Mouse (Mus musculus): ENCODE results near the gene Spry2. TPM values are rescaled to one million over a fixed set of nuclear protein-coding genes. Genes with fewer than 3 reads are reported as not detected.

The Spry2 gene
- polyA plus RNA-seq, 1 experiment from 2014 or later = 20.8 TPM

- 91% methylated on average over 9 of the region's 9 CpGs for WGBS
- ATAC-seq (ENCODE audit: low FRiP score, low read depth) = no peak
Measured at GRCm38 (mm10) chr14:105886643-105887374, 9.8 kb downstream of the Spry2 start.

DNA sequence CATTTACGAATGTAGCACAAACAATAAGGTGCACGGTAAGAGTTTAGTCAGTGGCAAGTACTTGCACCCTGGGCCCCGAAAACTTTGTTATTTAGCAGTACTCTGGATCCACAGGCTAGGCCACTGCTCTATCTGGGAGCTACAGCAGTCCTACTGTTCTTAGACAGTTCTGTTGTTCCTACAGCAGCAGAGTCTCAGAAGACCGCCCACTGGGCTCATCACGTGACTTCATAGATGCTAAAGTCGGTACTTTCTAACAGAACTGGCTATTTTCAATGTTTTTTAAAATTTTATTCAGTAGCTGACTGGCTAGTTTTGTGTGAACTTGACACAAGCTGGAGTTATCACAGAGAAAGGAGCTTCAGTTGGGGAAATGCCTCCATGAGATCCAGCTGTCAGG, 11.4 kb downstream of the Spry2 start:
- ATAC-seq (ENCODE audit: low FRiP score, low read depth) = no peak
- WGBS = 86% methylated on average over 6 of the region's 6 CpGs
- Histone ChIP-seq H3K27me3 (replicated peaks) (no peaks in the 10 kb centered on the region), H3K4me1 (no peaks in the 10 kb centered on the region), H3K4me2 (replicated peaks) (no peak overlapping the region), H3K9ac (no peak overlapping the region), H3K36me3 (no peaks in the 10 kb centered on the region), H3K4me3 (no peak overlapping the region), H3K9me3 (no peaks in the 10 kb centered on the region), H3K27ac (no peak overlapping the region)

More at GRCm38 (mm10) chr14:105886643-105887374, 9.8 kb downstream of the Spry2 start:
- H3K36me3 ChIP-seq = no peaks in the 10 kb centered on the region
- H3K4me2 ChIP-seq (replicated peaks) = no peak overlapping the region
- H3K27me3 ChIP-seq (replicated peaks) = no peaks in the 10 kb centered on the region
- H3K27ac ChIP-seq = no peak overlapping the region
- no peaks in the 10 kb centered on the region for H3K9me3 ChIP-seq
- no peak overlapping the region for H3K4me3 ChIP-seq
- H3K9ac ChIP-seq = no peak overlapping the region
- no peaks in the 10 kb centered on the region for H3K4me1 ChIP-seq

DNA sequence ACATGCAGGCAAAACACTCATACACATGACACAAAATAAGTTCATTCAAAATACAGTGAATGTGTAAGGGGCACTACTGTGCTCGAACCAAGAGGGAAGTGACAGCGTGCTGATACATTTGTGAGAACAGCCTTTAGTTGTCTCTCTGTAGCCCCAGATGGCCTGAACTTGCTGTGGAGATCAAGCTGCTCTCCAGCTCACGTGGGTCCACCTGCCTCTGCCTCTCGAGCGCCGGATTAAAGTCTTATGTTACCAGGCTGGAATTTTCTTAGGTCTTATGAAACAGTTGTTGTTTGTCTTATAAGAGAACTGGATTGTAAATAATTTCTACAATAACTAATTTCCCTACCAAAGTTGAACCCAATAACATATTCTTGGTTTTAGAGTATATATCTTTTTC, 13.4 kb downstream of the Spry2 start:
- H3K4me2 ChIP-seq (replicated peaks) = no peak overlapping the region
- H3K9ac ChIP-seq = no peak overlapping the region
- no peak for ATAC-seq (ENCODE audit: low FRiP score, low read depth)
- H3K27ac ChIP-seq = no peak overlapping the region
- no peaks in the 10 kb centered on the region for H3K36me3 ChIP-seq
- no peaks in the 10 kb centered on the region for H3K4me1 ChIP-seq
- H3K9me3 ChIP-seq = no peaks in the 10 kb centered on the region
- H3K27me3 ChIP-seq (replicated peaks) = no peaks in the 10 kb centered on the region
- 92% methylated on average over 6 of the region's 6 CpGs for WGBS
- H3K4me3 ChIP-seq = no peak overlapping the region

DNA sequence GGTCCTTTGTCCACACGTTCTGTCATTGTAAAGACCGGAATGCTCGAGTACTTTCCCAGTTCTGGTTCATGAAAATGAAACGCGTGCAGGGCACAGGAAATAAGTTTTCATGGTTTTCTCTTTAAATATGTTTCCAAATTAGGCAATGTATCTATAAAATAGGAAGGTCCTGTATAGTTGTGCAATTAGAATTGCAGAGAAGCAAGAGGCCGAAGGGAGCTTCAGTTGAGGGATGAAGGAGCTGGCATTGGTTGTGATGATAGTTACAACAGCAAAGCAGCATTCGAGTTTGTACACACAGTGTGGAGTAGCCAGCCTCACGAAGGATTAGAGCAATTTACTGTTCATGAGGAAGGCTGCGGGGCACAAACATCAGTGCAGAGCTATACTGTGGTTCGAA, 18.3 kb downstream of the Spry2 start:
- Histone ChIP-seq H3K36me3 (no peaks in the 10 kb centered on the region), H3K4me3 (no peak overlapping the region), H3K9ac (no peak overlapping the region), H3K27me3 (replicated peaks) (no peaks in the 10 kb centered on the region), H3K4me2 (replicated peaks) (no peak overlapping the region), H3K4me1 (no peaks in the 10 kb centered on the region), H3K9me3 (no peaks in the 10 kb centered on the region), H3K27ac (no peak overlapping the region)
- no peak for ATAC-seq (ENCODE audit: low FRiP score, low read depth)
- WGBS = 86% methylated on average over 10 of the region's 10 CpGs

- Histone ChIP-seq H3K4me1 (no peaks in the 10 kb centered on the region), H3K9ac (no peak overlapping the region), H3K27me3 (replicated peaks) (no peaks in the 10 kb centered on the region), H3K4me2 (replicated peaks) (no peak overlapping the region), H3K9me3 (no peaks in the 10 kb centered on the region), H3K36me3 (no peaks in the 10 kb centered on the region), H3K27ac (no peak overlapping the region), H3K4me3 (no peak overlapping the region)
- WGBS = 72% methylated on average over 7 of the region's 7 CpGs
- ATAC-seq (ENCODE audit: low FRiP score, low read depth) = no peak
Measured at GRCm38 (mm10) chr14:105876375-105876774, 20.2 kb downstream of the Spry2 start.

GRCm38 (mm10) chr14:105870370-105870936, 26.2 kb downstream of the Spry2 start:
- Histone ChIP-seq H3K36me3 (no peaks in the 10 kb centered on the region), H3K27ac (no peak overlapping the region), H3K4me2 (replicated peaks) (no peak overlapping the region), H3K4me1 (no peaks in the 10 kb centered on the region), H3K9ac (no peak overlapping the region), H3K9me3 (no peaks in the 10 kb centered on the region; the same call in 1 of the 2 replicates), H3K27me3 (replicated peaks) (no peaks in the 10 kb centered on the region), H3K4me3 (no peak overlapping the region)
- WGBS = 71% methylated on average over 14 of the region's 14 CpGs
- no peak for ATAC-seq (ENCODE audit: low FRiP score, low read depth)

DNA sequence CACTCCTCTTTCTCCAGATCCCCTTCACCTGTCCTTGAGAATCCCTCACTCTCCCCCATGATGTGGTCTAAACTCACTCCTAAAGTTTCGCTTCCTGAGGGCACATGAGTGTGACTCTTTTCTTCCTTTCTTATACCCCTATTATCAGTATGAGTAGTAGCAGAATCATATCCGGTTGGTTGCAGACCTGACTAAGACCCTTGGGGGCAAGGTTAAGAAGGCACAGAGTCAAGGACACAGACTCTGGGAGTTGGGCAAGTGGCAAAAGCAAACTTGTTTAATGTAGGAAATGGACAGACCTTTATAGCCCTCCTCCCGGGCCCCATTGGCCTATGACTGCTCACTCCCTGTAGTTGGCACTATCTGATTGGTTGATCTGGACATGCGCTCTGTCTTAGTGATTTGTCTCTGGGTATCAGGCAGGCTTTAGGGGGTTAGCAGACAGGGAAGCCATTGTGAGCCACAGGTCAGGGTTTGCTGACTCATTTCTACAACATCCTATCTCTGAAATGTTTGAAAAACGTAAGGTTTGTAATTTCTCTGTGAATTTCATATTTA, 31.2 kb downstream of the Spry2 start:
- Histone ChIP-seq H3K9ac (no peak overlapping the region), H3K27me3 (replicated peaks) (no peaks in the 10 kb centered on the region), H3K4me2 (replicated peaks) (no peak overlapping the region), H3K9me3 (no peaks in the 10 kb centered on the region; the same call in 1 of the 2 replicates), H3K36me3 (no peaks in the 10 kb centered on the region), H3K4me3 (no peak overlapping the region), H3K4me1 (no peaks in the 10 kb centered on the region), H3K27ac (no peak overlapping the region)
- no peak for ATAC-seq (ENCODE audit: low FRiP score, low read depth)
- 94% methylated on average over 5 of the region's 5 CpGs for whole genome bisulfite sequencing

DNA sequence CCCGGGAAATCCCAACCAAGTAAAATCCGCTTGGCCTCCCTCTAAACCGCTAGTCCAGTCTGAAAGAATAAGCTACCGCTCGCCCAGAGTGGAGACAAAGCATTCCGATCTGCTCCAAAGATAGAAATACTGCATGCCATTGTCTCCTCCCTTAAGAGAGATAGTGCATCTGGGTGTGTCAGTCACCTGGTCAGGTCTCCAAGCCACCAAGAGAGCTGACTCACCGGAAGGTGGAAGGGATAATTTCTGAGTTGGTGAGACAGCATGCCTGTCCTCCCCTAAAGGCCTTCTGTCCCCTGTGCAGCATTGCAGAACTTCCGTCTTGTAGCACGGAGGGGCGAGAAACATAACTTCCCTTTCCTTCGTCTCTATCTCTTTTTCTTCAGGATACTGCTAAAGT, 34.4 kb downstream of the Spry2 start:
- no peak overlapping the region for H3K4me3 ChIP-seq
- H3K27ac ChIP-seq = no peak overlapping the region
- H3K9me3 ChIP-seq = no peaks in the 10 kb centered on the region
- no peak overlapping the region for H3K9ac ChIP-seq
- 77% methylated on average over 11 of the region's 11 CpGs for WGBS
- H3K4me2 ChIP-seq (replicated peaks) = no peak overlapping the region
- H3K4me1 ChIP-seq = no peaks in the 10 kb centered on the region
- ATAC-seq (ENCODE audit: low FRiP score, low read depth) = no peak
- no peaks in the 10 kb centered on the region for H3K27me3 ChIP-seq (replicated peaks)
- no peaks in the 10 kb centered on the region for H3K36me3 ChIP-seq

GRCm38 (mm10) chr14:105860920-105861319, 35.7 kb downstream of the Spry2 start:
- H3K4me3 ChIP-seq = no peak overlapping the region
- no peak overlapping the region for H3K4me2 ChIP-seq (replicated peaks)
- 57% methylated on average over 6 of the region's 6 CpGs for WGBS
- H3K36me3 ChIP-seq = no peaks in the 10 kb centered on the region
- no peaks in the 10 kb centered on the region for H3K9me3 ChIP-seq
- H3K27ac ChIP-seq = no peak overlapping the region
- no peaks in the 10 kb centered on the region for H3K27me3 ChIP-seq (replicated peaks)
- H3K9ac ChIP-seq = no peak overlapping the region
- ATAC-seq (ENCODE audit: low FRiP score, low read depth) = no peak
- H3K4me1 ChIP-seq = no peaks in the 10 kb centered on the region

- ATAC-seq (ENCODE audit: low FRiP score, low read depth) = no peak
- no peak overlapping the region for H3K9ac ChIP-seq
- no peaks in the 10 kb centered on the region for H3K36me3 ChIP-seq
- no peaks in the 10 kb centered on the region for H3K9me3 ChIP-seq
- no peak overlapping the region for H3K4me2 ChIP-seq (replicated peaks)
- H3K4me3 ChIP-seq = no peak overlapping the region
- no peak overlapping the region for H3K27ac ChIP-seq
- 91% methylated on average over 4 of the region's 4 CpGs for WGBS
- no peaks in the 10 kb centered on the region for H3K27me3 ChIP-seq (replicated peaks)
- H3K4me1 ChIP-seq = no peaks in the 10 kb centered on the region
Measured at GRCm38 (mm10) chr14:105860276-105860675, 36.3 kb downstream of the Spry2 start.

DNA sequence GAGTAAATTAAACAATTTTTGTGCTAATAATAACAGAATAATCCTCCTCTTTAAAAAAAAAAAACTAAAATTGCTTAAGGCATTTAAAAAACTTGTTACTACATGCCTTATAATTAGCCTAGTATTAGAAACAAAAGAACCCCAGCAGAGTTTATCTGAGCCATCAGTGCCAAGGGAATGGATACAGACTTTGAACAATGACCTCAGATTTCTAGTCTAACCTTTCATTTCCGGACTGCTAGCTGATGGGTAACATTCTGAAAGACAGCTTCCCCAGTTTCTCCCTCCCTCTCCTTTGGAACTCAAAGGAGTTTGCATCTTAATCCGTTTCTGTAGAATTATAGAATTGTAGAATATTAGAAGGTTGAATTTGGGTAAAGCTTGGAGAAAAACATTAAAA, 36.7 kb downstream of the Spry2 start:
- H3K4me2 ChIP-seq (replicated peaks) = no peak overlapping the region
- no peaks in the 10 kb centered on the region for H3K9me3 ChIP-seq
- ATAC-seq (ENCODE audit: low FRiP score, low read depth) = no peak
- H3K4me3 ChIP-seq = no peak overlapping the region
- WGBS = 36% methylated on average over 2 of the region's 2 CpGs
- no peaks in the 10 kb centered on the region for H3K27me3 ChIP-seq (replicated peaks)
- H3K36me3 ChIP-seq = no peaks in the 10 kb centered on the region
- no peak overlapping the region for H3K27ac ChIP-seq
- H3K9ac ChIP-seq = no peak overlapping the region
- no peaks in the 10 kb centered on the region for H3K4me1 ChIP-seq

- WGBS = 17% methylated on average over 4 of the region's 4 CpGs
- no peak overlapping the region for H3K4me2 ChIP-seq (replicated peaks)
Measured at GRCm38 (mm10) chr14:105859368-105859767, 37.3 kb downstream of the Spry2 start.

DNA sequence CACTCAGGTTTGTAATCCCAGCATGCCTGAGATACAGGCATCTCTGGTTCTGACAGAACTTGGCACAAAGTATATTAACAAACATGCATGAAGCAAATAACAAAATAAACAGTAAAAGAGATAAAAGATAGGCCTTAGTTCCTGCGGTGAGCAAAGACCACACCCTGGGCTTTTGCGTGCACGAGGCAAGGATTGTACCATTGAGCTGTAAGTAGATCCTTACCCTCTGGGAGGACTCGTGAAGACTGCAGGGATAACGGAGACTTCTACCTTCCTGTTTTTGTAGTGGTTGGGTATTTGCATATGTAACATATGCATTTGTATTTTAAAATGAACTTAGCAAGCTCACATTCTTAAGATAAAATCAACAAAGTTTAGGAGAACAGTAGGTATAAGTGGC, 37.7 kb downstream of the Spry2 start:
- Histone ChIP-seq H3K4me1 (no peaks in the 10 kb centered on the region), H3K9me3 (no peaks in the 10 kb centered on the region), H3K27me3 (replicated peaks) (no peaks in the 10 kb centered on the region), H3K4me3 (no peak overlapping the region), H3K9ac (no peak overlapping the region), H3K4me2 (replicated peaks) (no peak overlapping the region), H3K36me3 (no peaks in the 10 kb centered on the region), H3K27ac (no peak overlapping the region)
- WGBS = 32% methylated on average over 5 of the region's 5 CpGs
- no peak for ATAC-seq (ENCODE audit: low FRiP score, low read depth)

More at GRCm38 (mm10) chr14:105859368-105859767, 37.3 kb downstream of the Spry2 start:
- Histone ChIP-seq H3K27me3 (replicated peaks) (no peaks in the 10 kb centered on the region), H3K9me3 (no peaks in the 10 kb centered on the region), H3K4me3 (no peak overlapping the region), H3K9ac (no peak overlapping the region), H3K4me1 (no peaks in the 10 kb centered on the region), H3K27ac (no peak overlapping the region), H3K36me3 (no peaks in the 10 kb centered on the region)
- no peak for ATAC-seq (ENCODE audit: low FRiP score, low read depth)

All from neural tube, embryonic 12.5 days (tissue).